Mouse (Mus musculus) thymus, adult 2 months (tissue): Measurements from ENCODE around the gene C1ql1. TPM values are rescaled to one million over a fixed set of nuclear protein-coding genes. Genes with fewer than 3 reads are reported as not detected.

Experiments
- DNase-seq: peaks from one replicate; pipeline ENCODE4 v3.0.0; 2021
- H3K27ac ChIP-seq: fragments of 200-500 bp; 2 replicates; pipeline ENCODE4 v1.5.1; 2012; ENCODE audit warnings: low read length, control low read depth; ENCODE audit not compliant: control insufficient read depth, insufficient read depth
- H3K27me3 ChIP-seq: fragments of 200-500 bp; 2 replicates; pipeline ENCODE4 v1.6.1; 2012; ENCODE audit warnings: mild to moderate bottlenecking, low read length, moderate library complexity, mixed read lengths; ENCODE audit not compliant: control insufficient read depth, insufficient read depth
- H3K36me3 ChIP-seq: fragments of 200-500 bp; 2 replicates; pipeline ENCODE4 v1.6.1; 2012; ENCODE audit warnings: mild to moderate bottlenecking, low read length, moderate library complexity; ENCODE audit not compliant: control insufficient read depth, insufficient read depth
- H3K4me1 ChIP-seq: fragments of 200-500 bp; replicated peaks from 2 replicates; pipeline ENCODE4 v1.6.1; 2012; ENCODE audit warnings: low read length; ENCODE audit not compliant: control insufficient read depth, insufficient read depth
- H3K4me3 ChIP-seq: fragments of 200-500 bp; 2 replicates; pipeline ENCODE4 v1.5.1; 2012; ENCODE audit warnings: mild to moderate bottlenecking, low read length, control low read depth, moderate library complexity; ENCODE audit not compliant: control insufficient read depth, insufficient read depth
- CTCF ChIP-seq: fragments of 200-500 bp; IDR thresholded peaks from 2 replicates; pipeline ENCODE4 v1.5.1; 2012; ENCODE audit warnings: mild to moderate bottlenecking, control low read depth, low read length, moderate library complexity, borderline replicate concordance; ENCODE audit not compliant: control insufficient read depth, poor library complexity, insufficient read depth; ENCODE audit errors: extremely low read depth
- POLR2A ChIP-seq: fragments of 200-500 bp; IDR thresholded peaks from 2 replicates; pipeline ENCODE4 v1.6.1; 2012; ENCODE audit warnings: mild to moderate bottlenecking, low read length, control low read depth, moderate library complexity; ENCODE audit not compliant: control insufficient read depth, poor library complexity, insufficient read depth; ENCODE audit errors: extremely low read depth
- WGBS: fragments of 180-500 bp; shearing (Covaris S2); methylation state at CpG from one replicate; pipeline ENCODE4 v1.1.7; 2018; 5-methylcytosine and 5-hydroxymethylcytosine counted together
- polyA plus RNA-seq: library from polyadenylated mRNA; depleted of rRNA; stranded (reverse); fragments of >200 nt; gene quantifications from 2 replicates; pipeline ENCODE4 v1.2.3, GENCODE M21; 2012

C1ql1 gene
- polyA plus RNA-seq, 1 experiment: 0.20 TPM

- H3K27me3 ChIP-seq: no peaks in the 10 kb centered on the region; the same call in 1 of the 2 replicates
- H3K27ac ChIP-seq: no peak overlapping the region
- no peak for TF ChIP-seq CTCF
- TF ChIP-seq POLR2A: no peak
- no peaks in the 10 kb centered on the region for H3K4me1 ChIP-seq
- H3K36me3 ChIP-seq: no peaks in the 10 kb centered on the region
- H3K4me3 ChIP-seq: no peak overlapping the region
- DNase-seq: no peak
- WGBS: 57% methylated on average over 4 of the region's 4 CpGs
Observed at GRCm38 (mm10) chr11:102961082-102961481, 14.6 kb upstream of the C1ql1 start.

- Histone ChIP-seq H3K27me3 (no peaks in the 10 kb centered on the region; the same call in 1 of the 2 replicates), H3K27ac (no peak overlapping the region), H3K36me3 (no peaks in the 10 kb centered on the region), H3K4me3 (no peak overlapping the region), H3K4me1 (no peaks in the 10 kb centered on the region)
- TF ChIP-seq CTCF: no peak
- TF ChIP-seq POLR2A: no peak
- WGBS: 78% methylated on average over 1 of the region's 1 CpGs
- DNase-seq: no peak
Observed at GRCm38 (mm10) chr11:102958870-102959269, 12.4 kb upstream of the C1ql1 start.

GRCm38 (mm10) chr11:102958431-102958830, 11.9 kb upstream of the C1ql1 start:
- TF ChIP-seq POLR2A (no peak), CTCF (no peak)
- no peaks in the 10 kb centered on the region for H3K36me3 ChIP-seq
- no peaks in the 10 kb centered on the region for H3K4me1 ChIP-seq
- DNase-seq: no peak
- WGBS: 95% methylated on average over 6 of the region's 6 CpGs
- H3K27ac ChIP-seq: no peak overlapping the region
- no peak overlapping the region for H3K4me3 ChIP-seq
- no peaks in the 10 kb centered on the region; the same call in 1 of the 2 replicates for H3K27me3 ChIP-seq

GRCm38 (mm10) chr11:102957692-102958091, 11.2 kb upstream of the C1ql1 start:
- H3K4me1 ChIP-seq: no peaks in the 10 kb centered on the region
- H3K36me3 ChIP-seq: no peaks in the 10 kb centered on the region
- H3K27me3 ChIP-seq: no peaks in the 10 kb centered on the region; the same call in 1 of the 2 replicates
- H3K4me3 ChIP-seq: no peak overlapping the region
- TF ChIP-seq POLR2A: no peak
- no peak for TF ChIP-seq CTCF
- H3K27ac ChIP-seq: no peak overlapping the region
- 88% methylated on average over 8 of the region's 8 CpGs for WGBS
- no peak for DNase-seq

GRCm38 (mm10) chr11:102956962-102957614, 10.6 kb upstream of the C1ql1 start:
- WGBS: 67% methylated on average over 16 of the region's 16 CpGs
- H3K4me1 ChIP-seq: no peaks in the 10 kb centered on the region
- H3K27ac ChIP-seq: no peak overlapping the region
- no peaks in the 10 kb centered on the region; the same call in 1 of the 2 replicates for H3K27me3 ChIP-seq
- no peak for TF ChIP-seq CTCF
- no peak overlapping the region for H3K4me3 ChIP-seq
- DNase-seq: no peak
- no peaks in the 10 kb centered on the region for H3K36me3 ChIP-seq

GRCm38 (mm10) chr11:102952922-102953321, 6.4 kb upstream of the C1ql1 start:
- no peaks in the 10 kb centered on the region for H3K4me1 ChIP-seq
- no peaks in the 10 kb centered on the region for H3K36me3 ChIP-seq
- H3K27me3 ChIP-seq: peaks cover 4% of the 10 kb centered on the region; the same call in 1 of the 2 replicates
- no peak overlapping the region for H3K27ac ChIP-seq
- H3K4me3 ChIP-seq: no peak overlapping the region
- WGBS: 53% methylated on average over 6 of the region's 6 CpGs
- DNase-seq: no peak
- no peak for TF ChIP-seq CTCF
